Mouse (Mus musculus) activated CD4-positive, CD25-positive, alpha-beta regulatory T cell, adult 4 months (primary cell): ENCODE results near the gene Sult2a1. TPM values are rescaled to one million over a fixed set of nuclear protein-coding genes. Genes with fewer than 3 reads are reported as not detected.
"Not testable (repeated sequence)": the region's sequence is repeated elsewhere in the genome, so short reads cannot be mapped to it uniquely, and the experiment has no call there.

Experiments
- ATAC-seq: one replicate; pipeline ENCODE4 v1.8.0; 2017
- polyA plus RNA-seq, 2 experiments: library from polyadenylated mRNA; unstranded; fragments of 100-300 nt; shearing (Covaris generic); gene quantifications; one replicate each; pipeline ENCODE4 v1.2.1; 2017

The Sult2a1 gene
- not detected for polyA plus RNA-seq

- ATAC-seq: not testable (repeated sequence)
Observed at GRCm38 (mm10) chr7:13837309-13837708, at the start of gene Sult2a1. Sult2a1 (minus strand) TSS chr7:13837409.

DNA sequence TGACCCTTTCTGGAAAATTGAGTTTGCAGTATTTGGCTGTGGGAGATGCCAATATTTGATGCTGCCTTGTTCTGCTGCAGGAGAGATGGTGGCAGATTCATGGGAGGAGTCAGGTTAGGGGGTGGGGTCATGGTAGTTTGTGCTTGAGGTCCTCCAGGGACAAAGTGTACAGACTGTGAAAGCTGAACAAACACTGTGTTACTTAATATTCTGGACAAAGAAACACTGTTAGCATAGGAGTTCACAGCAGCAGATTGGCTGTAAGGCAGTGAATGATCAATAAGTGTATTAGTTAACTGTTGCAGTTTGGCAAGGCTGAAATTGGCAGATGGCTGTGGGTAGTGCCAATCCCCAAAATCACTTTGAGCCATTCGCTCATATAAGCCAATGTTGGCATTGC is 23.3 kb downstream of the Sult2a1 start:
- no peak for ATAC-seq

Other genes with a start within 250 kb of the Sult2a1 start
- gene Sult2a5, start 213.4 kb downstream of the Sult2a1 start, polyA plus RNA-seq: not detected
- not detected for gene Sult2a2, start 103.9 kb downstream of the Sult2a1 start, polyA plus RNA-seq
- not detected for gene Sult2a4, start 152.2 kb upstream of the Sult2a1 start, polyA plus RNA-seq